Mouse (Mus musculus): ENCODE results near the gene Gtf2e1.

DNA sequence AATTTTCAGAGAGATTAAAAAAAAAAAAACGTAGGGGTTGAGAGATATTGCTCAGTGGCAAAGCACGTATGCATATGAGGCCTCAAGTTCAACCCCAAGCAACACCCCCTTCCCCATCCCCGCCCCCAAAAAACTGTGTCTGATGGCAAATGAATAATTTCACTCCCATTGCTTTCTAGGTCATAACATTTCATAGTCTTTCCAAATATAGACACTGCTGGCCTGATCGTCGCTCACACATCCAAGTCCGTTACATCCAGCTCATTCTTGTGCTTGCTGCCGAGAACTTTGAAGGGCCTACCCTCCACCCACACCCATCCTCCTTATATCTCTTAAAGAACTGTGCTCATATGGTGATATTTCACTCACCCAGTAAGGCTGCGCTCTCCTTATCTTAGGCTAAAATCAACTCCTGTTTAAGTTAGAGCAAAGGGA is 45.6 kb upstream of the Gtf2e1 start:
- TF ChIP-seq POLR2A (IDR thresholded peaks at IDR 0.05; ENCODE audit: insufficient read length, low read depth) (no peak), MYOG (IDR thresholded peaks at IDR 0.05; ENCODE audit: control insufficient read depth in 1 of 3, insufficient read depth in 1 of 3, insufficient read length in 2 of 3, low read depth in 2 of 3) (no peak), MAX (IDR thresholded peaks at IDR 0.05; ENCODE audit: low read depth) (no peak), TCF12 (IDR thresholded peaks at IDR 0.05; ENCODE audit: insufficient read depth, poor library complexity, severe bottlenecking) (no peak), SRF (IDR thresholded peaks at IDR 0.05; ENCODE audit: control insufficient read depth, insufficient read length, low read depth) (no peak)
